Mouse (Mus musculus) left cerebral cortex, adult 6 months (tissue): ENCODE measurements around the gene Gpr157. TPM values are rescaled to one million over a fixed set of nuclear protein-coding genes. Genes with fewer than 3 reads are reported as not detected.

Source experiments
- long read RNA-seq, 2 experiments: library from polyadenylated mRNA; unstranded; transcript quantifications; one replicate each; pipeline ENCODE4 v2.0.0; 2019 to 2020
- polyA plus RNA-seq: library from polyadenylated mRNA; unstranded; fragments of <200 nt; fragmentation: Nextera tagmentation; gene quantifications from 2 replicates; pipeline ENCODE4 v1.2.3, GENCODE M21; 2021

The Gpr157 gene
- 0.29 and 0.43 TPM in 2 replicates for polyA plus RNA-seq
- long read RNA-seq, experiment 1, full-length matches to known transcripts: 1 of 1 reads
- long read RNA-seq, experiment 1, partial matches to known transcripts: 0 of 1 reads
- long read RNA-seq, experiment 1, other reads (novel, unspliced or antisense): 0 of 1 reads
- long read RNA-seq, experiment 2: 0 reads

DNA sequence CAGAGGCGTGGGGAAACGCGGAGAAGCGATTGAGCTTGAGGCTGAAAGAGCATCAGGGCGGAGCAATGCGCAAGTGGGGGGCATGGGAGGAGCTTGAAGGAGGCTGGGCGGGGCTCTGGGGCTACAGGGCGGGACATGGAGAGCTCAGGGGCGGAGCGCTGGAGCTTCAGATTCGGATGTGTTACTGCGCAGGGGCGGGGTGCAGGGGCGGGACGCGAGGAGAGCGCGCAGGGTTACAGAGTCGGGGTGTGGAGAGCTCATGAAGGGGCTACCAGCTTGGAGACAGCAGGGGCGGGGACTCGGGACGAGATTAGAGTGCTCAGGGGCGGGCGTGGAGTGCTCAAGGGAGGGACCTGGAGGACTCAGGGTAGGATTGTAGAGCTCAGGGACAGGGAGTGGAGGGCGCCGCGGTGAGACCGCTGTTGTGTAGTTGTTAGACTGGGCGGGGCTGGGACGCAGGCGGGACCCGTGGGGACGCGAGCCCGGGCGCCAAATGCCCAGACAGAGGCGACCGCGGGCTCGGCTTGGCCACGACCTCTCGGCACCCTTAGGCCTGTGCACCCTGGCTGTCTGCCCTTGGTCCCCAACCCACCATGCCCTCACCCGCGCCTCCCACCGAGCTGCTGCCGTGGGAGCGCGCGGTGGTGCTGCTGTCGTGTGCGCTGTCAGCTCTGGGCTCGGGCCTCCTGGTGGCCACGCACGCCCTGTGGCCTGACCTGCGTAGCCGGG, at the start of gene Gpr157:
Gene Gpr157 (plus strand): TSS at position 205 of the 729 bp plus-strand sequence.

DNA sequence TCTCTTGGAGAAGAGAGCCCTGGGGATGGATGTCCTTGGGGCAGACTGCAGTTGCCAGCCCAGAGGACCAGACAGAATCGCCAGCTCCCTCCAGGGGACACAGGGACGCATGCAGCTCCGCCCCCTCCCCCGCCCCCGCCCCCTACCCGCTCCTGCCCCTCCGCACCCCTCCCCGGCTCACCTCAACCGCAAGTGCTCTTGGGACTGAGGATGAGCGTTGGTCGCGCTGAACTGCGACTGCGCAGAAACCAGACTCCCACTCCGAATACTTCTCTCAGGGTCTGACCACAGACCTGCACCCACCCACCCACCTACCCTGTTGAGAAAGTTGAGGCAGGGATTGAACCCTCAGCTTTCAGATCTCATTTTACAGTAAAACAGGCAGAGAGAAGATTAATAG, 31.9 kb downstream of the Gpr157 start, which contains the start of gene Slc2a5:
Gene Slc2a5 (plus strand): TSS at position 229 of the 400 bp plus-strand sequence.

Other genes with a start within 250 kb of the Gpr157 start
- gene Spsb1, start 132.3 kb upstream of the Gpr157 start, polyA plus RNA-seq: 10.6 and 11.2 TPM in 2 replicates
- 1.2 and 2.7 TPM in 2 replicates for gene H6pd, start 78.3 kb upstream of the Gpr157 start, polyA plus RNA-seq
- gene Slc2a5, start 31.9 kb downstream of the Gpr157 start, polyA plus RNA-seq: 6.1 and 8.7 TPM in 2 replicates
- gene Slc2a7, start 61.6 kb downstream of the Gpr157 start, polyA plus RNA-seq: not detected in 2 replicates
- not detected in 2 replicates for gene Car6, start 114.0 kb downstream of the Gpr157 start, polyA plus RNA-seq
- gene Eno1, start 149.4 kb downstream of the Gpr157 start, polyA plus RNA-seq: 853 and 1,023 TPM in 2 replicates
- 15.0 and 35.9 TPM in 2 replicates for gene Rere, start 194.3 kb downstream of the Gpr157 start, polyA plus RNA-seq